Mouse (Mus musculus): ENCODE data around the gene Abcb6. TPM values are rescaled to one million over a fixed set of nuclear protein-coding genes. Genes with fewer than 3 reads are reported as not detected.

Abcb6 gene
- polyA plus RNA-seq (2015; fragmentation: Nextera tagmentation; extraction: Ambion mirVana): 11.4 and 15.1 TPM in 2 replicates

DNA sequence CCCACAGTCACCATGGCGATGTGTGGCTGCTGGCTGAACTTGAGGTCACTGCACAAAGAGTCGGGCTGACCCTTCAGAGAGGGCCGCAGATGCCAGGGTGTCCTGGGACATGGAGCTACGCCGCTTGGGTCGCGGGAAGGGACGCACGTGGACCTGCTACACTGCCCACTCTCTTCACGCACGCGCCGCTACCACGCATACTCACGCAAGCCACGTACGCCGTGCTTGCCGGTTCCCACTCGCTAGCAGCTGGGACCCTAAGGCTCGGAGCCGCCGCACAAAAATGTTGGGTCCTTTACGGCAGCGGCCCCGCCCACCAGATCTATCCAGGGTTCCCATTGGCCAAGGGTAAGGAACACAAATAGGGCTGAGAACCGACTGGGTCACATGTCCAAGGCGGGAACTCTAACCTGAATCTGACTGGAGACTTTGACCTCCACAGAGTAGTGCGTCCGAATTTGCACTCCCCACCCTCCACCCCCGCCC is at the start of gene Abcb6:
Abcb6 (minus strand) TSS at position 288 of the 486 bp plus-strand sequence.

DNA sequence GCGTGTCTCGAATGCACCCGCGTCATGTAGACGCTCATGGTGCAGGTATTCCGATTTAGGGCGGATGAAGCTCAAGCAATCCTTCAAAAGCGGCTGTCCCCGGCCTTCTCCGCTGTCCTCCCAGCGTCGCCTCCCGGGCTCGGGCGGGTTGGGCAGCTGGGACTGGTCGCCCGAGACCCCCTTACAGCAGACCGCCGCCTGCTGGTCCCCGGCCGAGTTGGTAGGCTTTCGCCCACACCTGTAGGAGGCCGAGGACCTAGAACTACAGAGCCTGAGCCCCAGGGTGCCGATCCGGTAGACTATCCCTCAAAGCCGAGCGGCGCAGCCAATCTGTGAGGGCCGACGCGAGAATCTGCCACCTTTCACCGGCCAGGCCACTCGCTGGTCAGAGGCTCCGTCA is 39.3 kb upstream of the Abcb6 start, which contains the start of gene Tuba4a:
Tuba4a (minus strand) TSS at position 335 of the 400 bp plus-strand sequence.

DNA sequence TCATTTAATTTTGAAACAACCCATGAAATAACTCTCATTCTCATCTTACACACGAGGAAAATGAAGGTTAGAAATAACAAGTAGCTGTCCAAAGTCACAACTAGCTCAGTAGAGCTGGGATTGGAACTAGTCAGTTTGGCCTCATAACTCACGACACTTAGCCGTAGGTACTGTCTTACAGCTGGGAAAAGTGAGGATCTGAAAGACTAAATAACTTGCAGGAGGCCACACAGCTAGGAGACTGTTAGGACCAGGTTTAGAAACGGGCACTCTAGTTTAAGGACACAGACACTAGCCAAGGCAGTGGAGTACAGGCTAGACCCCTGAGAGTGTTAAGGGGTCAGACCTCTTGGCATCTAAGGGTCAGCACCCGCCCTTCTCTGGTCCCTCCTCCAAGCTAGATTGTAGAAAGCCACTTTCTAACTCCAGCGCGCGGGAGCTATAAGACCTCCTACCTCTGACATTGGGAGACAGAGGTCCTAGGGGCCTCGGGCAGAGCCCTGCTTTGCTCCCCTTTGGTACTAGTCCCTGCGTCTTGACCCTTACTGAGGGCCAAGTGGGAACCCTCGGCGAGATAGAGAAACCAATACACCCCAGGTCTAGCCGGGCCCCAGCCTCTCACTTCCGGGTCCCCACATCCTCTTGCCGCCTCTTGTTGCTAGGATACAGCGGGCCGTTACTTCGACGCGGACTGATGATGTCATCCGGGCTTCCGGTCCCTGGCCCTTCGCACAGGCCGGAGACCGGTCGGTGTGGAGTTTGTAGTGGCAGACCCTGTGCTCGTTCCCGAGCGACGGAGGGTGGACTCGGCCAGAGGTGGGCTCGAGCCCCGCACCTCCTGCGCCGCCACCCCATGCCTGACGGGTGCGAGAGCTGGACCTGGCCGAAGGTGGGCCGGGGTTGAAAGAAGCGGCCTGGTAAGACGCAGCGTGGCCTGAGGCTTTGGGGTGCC is 30.2 kb upstream of the Abcb6 start, which contains the start of the genes Glb1l and Stk16:
Glb1l (minus strand) TSS at position 678 of the 952 bp plus-strand sequence.
Stk16 (plus strand) TSS at position 703 of the 952 bp plus-strand sequence.

DNA sequence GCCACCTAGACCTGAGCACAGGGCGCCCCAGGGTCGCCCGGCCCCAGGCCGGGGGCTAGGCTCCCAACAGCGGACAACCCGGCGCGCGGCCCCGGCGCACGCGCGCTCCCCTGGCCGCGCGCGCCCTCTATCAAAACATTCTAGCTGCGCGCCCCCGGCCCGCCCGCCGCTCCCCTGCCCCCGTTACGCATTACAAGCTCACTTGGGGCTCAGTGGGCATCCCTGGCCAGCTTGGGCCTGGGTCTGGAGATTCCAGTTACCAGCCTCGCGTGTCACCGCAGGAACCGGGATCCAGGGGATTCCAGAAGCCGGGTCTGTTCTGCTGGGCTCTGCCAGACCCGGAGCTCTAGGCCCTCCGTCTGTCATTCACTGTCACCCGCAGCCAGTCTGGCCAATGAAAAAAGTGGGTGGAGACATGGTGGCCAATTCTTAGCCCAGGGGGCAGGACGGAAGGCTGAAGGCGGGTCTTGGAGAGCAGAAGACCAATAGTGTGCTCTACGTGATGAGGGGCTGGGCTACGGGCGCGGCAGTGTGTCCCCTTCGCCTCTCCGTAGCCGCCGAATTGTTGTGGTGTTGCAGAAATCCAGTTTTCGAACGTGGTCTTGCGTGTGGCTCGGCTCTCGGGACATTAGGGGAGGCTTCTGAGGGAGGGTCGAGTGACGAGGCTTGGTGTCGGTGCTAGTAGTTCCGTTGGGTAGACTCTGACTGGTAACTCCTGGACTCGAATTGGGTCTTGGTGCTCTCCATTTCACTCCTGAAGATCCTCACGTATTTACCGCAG is 11.6 kb upstream of the Abcb6 start, which contains the start of the genes Ankzf1 and Atg9a:
Ankzf1 (plus strand) TSS at position 530 of the 781 bp plus-strand sequence.
Atg9a (minus strand) TSS at position 575 of the 781 bp plus-strand sequence.

DNA sequence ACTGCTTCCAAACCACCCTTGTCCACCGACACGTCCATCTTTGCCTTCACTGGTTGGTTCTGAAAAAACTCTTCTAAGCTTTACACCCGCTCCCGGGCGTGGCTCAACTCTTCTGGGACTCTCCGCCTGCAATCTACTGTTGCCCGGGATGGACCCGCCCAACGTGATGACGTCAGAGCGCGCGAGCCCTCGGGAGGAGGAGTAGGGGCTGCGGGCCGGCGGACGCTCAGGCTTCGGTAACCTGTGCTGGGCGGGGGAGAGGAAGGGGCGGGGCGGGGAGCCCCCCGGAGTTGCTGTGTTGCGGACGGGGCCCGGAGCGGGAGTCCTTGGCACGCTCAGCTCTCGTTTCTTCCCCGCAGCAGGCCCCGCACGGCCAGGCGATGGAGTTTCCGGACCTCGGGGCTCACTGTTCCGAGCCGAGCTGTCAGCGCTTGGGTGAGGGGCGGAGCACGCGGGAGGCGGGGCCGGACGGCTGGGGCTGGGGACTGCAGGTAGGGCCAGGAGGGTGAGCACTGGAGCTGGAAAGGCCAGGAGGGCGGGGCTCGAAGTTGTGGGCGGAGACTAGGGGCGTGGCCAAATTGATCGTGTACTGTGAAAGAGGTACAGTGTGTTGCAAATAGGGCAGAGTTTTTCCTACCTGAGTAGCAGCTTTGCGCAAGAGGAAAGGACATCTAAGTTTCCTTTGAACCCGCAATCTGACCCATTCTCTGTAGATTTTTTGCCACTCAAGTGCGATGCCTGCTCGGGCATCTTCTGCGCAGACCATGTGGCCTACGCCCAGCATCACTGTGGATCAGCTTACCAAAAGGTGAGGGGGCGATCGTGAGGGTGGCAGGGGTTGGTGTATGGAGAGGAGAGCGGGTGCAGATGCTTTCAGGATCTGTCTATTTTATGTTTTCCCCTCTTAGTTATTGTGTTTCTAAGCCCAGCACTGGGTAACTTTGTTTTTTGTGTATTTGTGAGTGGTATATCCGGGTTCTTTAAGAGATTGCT is 11.4 kb downstream of the Abcb6 start, which contains the start of gene Zfand2b:
Zfand2b (plus strand) TSS at position 175 of the 993 bp plus-strand sequence.

DNA sequence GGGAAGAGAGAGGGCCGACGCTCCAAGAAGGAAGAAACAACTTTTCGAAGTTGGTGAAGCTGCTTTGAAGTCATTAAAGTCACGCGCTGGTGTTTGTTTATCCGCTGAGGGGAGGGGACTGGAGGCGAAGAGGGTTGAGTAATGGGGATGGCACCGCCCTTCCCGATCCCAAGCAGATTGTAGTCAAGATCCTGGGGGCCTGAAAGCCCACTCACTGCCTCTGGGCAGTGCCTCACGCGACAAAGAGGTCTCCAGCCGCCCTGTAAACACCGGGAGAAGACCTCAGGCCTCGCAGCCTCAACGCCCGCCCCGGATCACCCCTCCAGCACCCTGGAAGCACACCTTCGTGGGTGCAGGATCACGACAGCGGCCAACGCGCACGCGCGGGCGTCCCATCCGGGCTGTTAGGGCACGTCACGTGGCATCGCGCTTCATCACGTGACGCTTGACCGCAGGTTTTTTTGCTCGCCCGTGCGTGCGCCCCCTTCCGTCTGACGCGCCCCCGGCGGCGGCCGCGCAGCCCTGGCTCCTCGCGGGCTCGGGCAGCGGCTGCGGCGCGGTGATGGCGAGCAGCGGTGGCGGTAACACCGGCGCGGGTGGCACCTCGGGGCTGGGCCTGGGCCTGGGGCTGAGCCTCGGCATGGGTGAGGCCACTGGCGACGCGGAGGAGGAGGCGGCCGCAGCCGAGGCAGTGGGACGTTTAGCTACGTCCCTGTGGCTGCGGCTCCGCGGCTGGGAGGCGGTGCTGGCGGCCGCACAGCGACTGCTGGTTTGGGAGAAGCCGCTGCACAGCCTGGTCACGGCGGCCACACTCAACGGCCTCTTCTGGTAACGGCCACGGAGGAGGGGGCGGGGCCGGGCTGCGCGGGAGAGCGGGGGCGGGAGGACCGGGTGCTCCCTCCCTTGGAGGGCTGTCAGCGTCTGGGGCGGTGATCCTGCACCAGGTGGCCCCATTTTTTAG is 37.6 kb downstream of the Abcb6 start, which contains the start of the genes Cnppd1 and Retreg2:
Cnppd1 (minus strand) TSS at position 411 of the 961 bp plus-strand sequence.
Retreg2 (plus strand) TSS at position 478 of the 961 bp plus-strand sequence.

DNA sequence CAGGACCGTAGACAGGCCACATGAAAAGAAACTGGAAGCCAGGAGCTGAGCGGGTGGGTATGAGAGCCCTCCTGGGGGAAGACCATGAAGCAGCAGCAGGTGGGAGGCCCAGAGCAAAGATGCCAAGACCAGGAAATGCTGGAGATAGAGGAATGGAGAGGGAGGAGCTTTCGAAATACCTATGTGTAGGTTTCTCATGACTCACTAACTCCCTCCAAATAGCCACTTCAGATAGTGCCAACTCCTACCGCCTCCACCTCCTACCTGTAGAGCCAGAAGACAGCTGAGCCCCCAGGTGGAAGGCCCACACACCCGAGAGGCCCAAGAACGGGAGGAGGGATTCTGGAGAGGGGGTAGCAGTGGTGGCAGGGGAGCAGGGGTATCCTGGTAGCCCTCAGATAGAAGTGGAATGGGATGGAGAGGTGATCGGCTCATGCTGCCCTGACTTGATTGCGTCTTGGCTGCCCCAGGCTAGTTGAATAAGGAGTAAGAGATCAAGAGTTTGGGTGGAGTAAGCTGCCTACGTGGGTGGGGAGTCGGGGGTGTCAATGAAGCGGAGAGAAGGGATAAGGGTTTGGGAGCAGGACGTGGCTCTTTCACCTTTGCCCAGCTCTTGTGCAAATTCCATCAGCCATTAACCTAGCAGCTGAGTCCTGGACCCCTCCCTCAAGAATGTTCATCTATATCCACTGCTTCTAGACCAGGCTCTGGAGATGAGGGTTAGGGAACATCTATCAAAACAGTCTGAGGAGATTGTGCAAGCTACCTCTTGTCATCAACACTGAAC is 46.6 kb downstream of the Abcb6 start, which contains the start of gene Slc23a3:
Slc23a3 (minus strand) TSS at position 470 of the 787 bp plus-strand sequence.

DNA sequence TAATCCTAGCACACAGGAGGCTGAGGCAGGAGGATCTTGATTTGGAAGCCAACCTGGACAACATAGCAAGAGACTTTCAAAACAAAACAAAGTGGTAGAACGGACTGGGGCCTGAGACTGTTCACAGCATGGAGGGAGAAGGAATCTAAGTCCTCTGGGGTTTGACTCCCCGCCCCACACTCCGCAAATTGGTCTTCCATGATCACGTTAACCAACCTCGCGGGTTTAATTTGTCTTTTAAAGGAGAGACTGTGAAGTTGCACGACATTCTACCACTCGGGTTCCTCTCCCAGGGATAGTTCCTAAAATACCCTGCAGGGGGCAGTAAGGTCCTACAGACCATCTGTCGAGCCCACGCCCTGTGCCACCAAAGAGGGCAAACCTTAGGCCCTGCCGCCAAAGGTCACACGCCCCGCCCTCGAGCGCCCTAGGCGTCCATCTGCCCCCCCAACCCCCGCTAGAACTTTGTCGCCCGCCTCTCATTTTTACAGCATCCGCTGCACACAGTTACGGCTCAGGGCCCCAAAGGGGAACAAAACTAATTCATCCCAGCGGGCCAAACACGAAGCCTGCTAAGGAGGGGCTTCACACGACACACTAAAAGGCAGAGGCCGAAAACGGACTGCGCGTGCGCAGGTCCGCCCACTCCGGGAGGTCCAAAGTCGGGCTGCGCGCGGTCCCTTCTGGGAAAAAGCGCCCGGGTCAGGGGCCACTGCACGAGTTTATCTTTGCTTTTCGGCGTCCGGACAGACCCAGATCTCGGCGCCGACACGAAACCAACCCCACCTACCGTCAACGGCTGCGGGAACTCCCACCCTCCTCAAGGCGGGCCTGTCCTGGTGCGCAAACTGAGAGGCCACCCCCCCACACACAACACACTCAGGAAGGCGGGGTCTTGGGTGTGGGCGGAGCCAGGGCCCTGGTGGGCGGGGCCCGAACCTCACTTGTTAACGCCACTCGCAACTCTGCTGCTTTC is 55.6 kb downstream of the Abcb6 start, which contains the start of gene Nhej1:
Nhej1 (minus strand) TSS at position 855 of the 976 bp plus-strand sequence.

Small RNA genes within 50 kb of the gene (microRNA-seq; reads per million reads assigned to microRNA genes)
- gene Gm27943: not detected

Other genes starting within 250 kb of the Abcb6 start
- gene Cfap65, start 244.8 kb downstream of the Abcb6 start, polyA plus RNA-seq (2015; fragmentation: Nextera tagmentation; extraction: Ambion mirVana): not detected in 2 replicates
- 0.08 TPM in 1 of 2 replicates, not detected in the other for gene Ihh, start 228.7 kb downstream of the Abcb6 start, polyA plus RNA-seq (2015; fragmentation: Nextera tagmentation; extraction: Ambion mirVana)
- 6.5 and 6.7 TPM in 2 replicates for gene Nhej1, start 55.2 kb downstream of the Abcb6 start, polyA plus RNA-seq (2015; fragmentation: Nextera tagmentation; extraction: Ambion mirVana)
- gene Slc23a3, start 46.5 kb downstream of the Abcb6 start, polyA plus RNA-seq (2015; fragmentation: Nextera tagmentation; extraction: Ambion mirVana): 0.98 TPM in 2 replicates
- 30.9 and 33.7 TPM in 2 replicates for gene Cnppd1, start 37.7 kb downstream of the Abcb6 start, polyA plus RNA-seq (2015; fragmentation: Nextera tagmentation; extraction: Ambion mirVana)
- gene Retreg2, start 37.6 kb downstream of the Abcb6 start, polyA plus RNA-seq (2015; fragmentation: Nextera tagmentation; extraction: Ambion mirVana): 23.0 and 25.4 TPM in 2 replicates
- gene Zfand2b, start 11.7 kb downstream of the Abcb6 start, polyA plus RNA-seq (2015; fragmentation: Nextera tagmentation; extraction: Ambion mirVana): 27.1 and 30.9 TPM in 2 replicates
- 12.1 and 14.3 TPM in 2 replicates for gene Ankzf1, start 11.8 kb upstream of the Abcb6 start, polyA plus RNA-seq (2015; fragmentation: Nextera tagmentation; extraction: Ambion mirVana)
- gene Atg9a, start 11.8 kb upstream of the Abcb6 start, polyA plus RNA-seq (2015; fragmentation: Nextera tagmentation; extraction: Ambion mirVana): 25.4 and 26.5 TPM in 2 replicates
- 7.8 and 8.9 TPM in 2 replicates for gene Glb1l, start 30.4 kb upstream of the Abcb6 start, polyA plus RNA-seq (2015; fragmentation: Nextera tagmentation; extraction: Ambion mirVana)
- 66.2 and 71.5 TPM in 2 replicates for gene Stk16, start 30.4 kb upstream of the Abcb6 start, polyA plus RNA-seq (2015; fragmentation: Nextera tagmentation; extraction: Ambion mirVana)
- gene Tuba4a, start 39.5 kb upstream of the Abcb6 start, polyA plus RNA-seq (2015; fragmentation: Nextera tagmentation; extraction: Ambion mirVana): 37.9 and 41.5 TPM in 2 replicates
- gene A630095N17Rik, start 51.7 kb upstream of the Abcb6 start, polyA plus RNA-seq (2015; fragmentation: Nextera tagmentation; extraction: Ambion mirVana): not detected in 2 replicates
- gene Dnajb2, start 56.0 kb upstream of the Abcb6 start, polyA plus RNA-seq (2015; fragmentation: Nextera tagmentation; extraction: Ambion mirVana): 20.6 and 27.3 TPM in 2 replicates
- 0.30 TPM in 2 replicates for gene Ptprn, start 84.1 kb upstream of the Abcb6 start, polyA plus RNA-seq (2015; fragmentation: Nextera tagmentation; extraction: Ambion mirVana)
- gene Resp18, start 98.0 kb upstream of the Abcb6 start, polyA plus RNA-seq (2015; fragmentation: Nextera tagmentation; extraction: Ambion mirVana): 0.29 TPM in 1 of 2 replicates, not detected in the other
- gene Dnpep, start 137.6 kb upstream of the Abcb6 start, polyA plus RNA-seq (2015; fragmentation: Nextera tagmentation; extraction: Ambion mirVana): 153 and 154 TPM in 2 replicates
- 2,029 and 2,461 TPM in 2 replicates for gene Des, start 179.9 kb upstream of the Abcb6 start, polyA plus RNA-seq (2015; fragmentation: Nextera tagmentation; extraction: Ambion mirVana)
- gene Speg, start 194.9 kb upstream of the Abcb6 start, polyA plus RNA-seq (2015; fragmentation: Nextera tagmentation; extraction: Ambion mirVana): 51.1 and 53.5 TPM in 2 replicates